Mouse (Mus musculus) liver, postnatal 0 days (tissue): ENCODE data around the gene Lrrc75a. TPM values are rescaled to one million over a fixed set of nuclear protein-coding genes. Genes with fewer than 3 reads are reported as not detected.

Experiments used
- ATAC-seq: fragments of 200-750 bp; cut with Nextera tagmentation; 2 replicates; pipeline ENCODE4 v1.8.0; 2017; ENCODE audit warnings: mild to moderate bottlenecking, moderate library complexity
- DNase-seq: peaks from one replicate; pipeline ENCODE4 v3.0.0-alpha.2; 2016
- H3K27ac ChIP-seq: fragments of 300-500 bp; sonication (generic); 2 replicates; pipeline ENCODE4 v1.5.1; 2014; ENCODE audit warnings: antibody characterized with exemption, moderate library complexity, mild to moderate bottlenecking, low read depth
- H3K27me3 ChIP-seq: fragments of 300-500 bp; sonication (generic); 2 replicates; pipeline ENCODE4 v1.6.1; 2014; ENCODE audit warnings: low read length, control low read depth, mixed read lengths; ENCODE audit not compliant: insufficient read depth
- H3K36me3 ChIP-seq: fragments of 300-500 bp; sonication (generic); replicated peaks from 2 replicates; pipeline ENCODE4 v1.6.1; 2014; ENCODE audit warnings: mild to moderate bottlenecking, control low read depth, low read length, moderate library complexity, mixed read lengths; ENCODE audit not compliant: insufficient read depth
- H3K4me1 ChIP-seq: fragments of 300-500 bp; sonication (generic); 2 replicates; pipeline ENCODE4 v1.6.1; 2014; ENCODE audit warnings: antibody characterized with exemption, mild to moderate bottlenecking, control low read depth; ENCODE audit not compliant: insufficient read depth
- H3K4me2 ChIP-seq: fragments of 300-500 bp; sonication (generic); 2 replicates; pipeline ENCODE4 v1.6.1; 2014; ENCODE audit warnings: low read depth, mild to moderate bottlenecking, low read length, moderate library complexity, mixed read lengths
- H3K4me3 ChIP-seq: fragments of 300-500 bp; sonication (generic); 2 replicates; pipeline ENCODE4 v1.5.1; 2014; ENCODE audit warnings: low read depth, low read length
- H3K9ac ChIP-seq: fragments of 300-500 bp; sonication (generic); replicated peaks from 2 replicates; pipeline ENCODE4 v1.6.1; 2014; ENCODE audit warnings: mild to moderate bottlenecking, moderate library complexity
- H3K9me3 ChIP-seq: fragments of 300-500 bp; sonication (generic); 2 replicates; pipeline ENCODE4 v1.6.1; 2016; ENCODE audit warnings: mild to moderate bottlenecking, control low read depth, low read length, mixed read lengths
- CTCF ChIP-seq: sonication (generic); IDR thresholded peaks from 2 replicates; pipeline ENCODE4 v1.5.1; 2016; ENCODE audit warnings: antibody characterized with exemption, low read depth
- EP300 ChIP-seq: IDR thresholded peaks from 2 replicates; pipeline ENCODE4 v1.6.1; 2016; ENCODE audit warnings: antibody characterized with exemption, low read depth, mild to moderate bottlenecking
- WGBS: fragments of 180-500 bp; shearing (Covaris S2); extraction: QIAGEN DNeasy Blood & Tissue Kit; methylation state at CpG from one replicate; pipeline ENCODE4 v1.1.7; 2014; ENCODE audit not compliant: insufficient replicate concordance; 5-methylcytosine and 5-hydroxymethylcytosine counted together
- polyA plus RNA-seq: library from polyadenylated mRNA; unstranded; fragments of >200 nt; fragmentation: Nextera tagmentation; extraction: Ambion mirVana; gene quantifications from 2 replicates; pipeline ENCODE4 v1.2.1, GENCODE M21; 2015

Lrrc75a gene
- 1.1 and 1.3 TPM in 2 replicates for polyA plus RNA-seq

DNA sequence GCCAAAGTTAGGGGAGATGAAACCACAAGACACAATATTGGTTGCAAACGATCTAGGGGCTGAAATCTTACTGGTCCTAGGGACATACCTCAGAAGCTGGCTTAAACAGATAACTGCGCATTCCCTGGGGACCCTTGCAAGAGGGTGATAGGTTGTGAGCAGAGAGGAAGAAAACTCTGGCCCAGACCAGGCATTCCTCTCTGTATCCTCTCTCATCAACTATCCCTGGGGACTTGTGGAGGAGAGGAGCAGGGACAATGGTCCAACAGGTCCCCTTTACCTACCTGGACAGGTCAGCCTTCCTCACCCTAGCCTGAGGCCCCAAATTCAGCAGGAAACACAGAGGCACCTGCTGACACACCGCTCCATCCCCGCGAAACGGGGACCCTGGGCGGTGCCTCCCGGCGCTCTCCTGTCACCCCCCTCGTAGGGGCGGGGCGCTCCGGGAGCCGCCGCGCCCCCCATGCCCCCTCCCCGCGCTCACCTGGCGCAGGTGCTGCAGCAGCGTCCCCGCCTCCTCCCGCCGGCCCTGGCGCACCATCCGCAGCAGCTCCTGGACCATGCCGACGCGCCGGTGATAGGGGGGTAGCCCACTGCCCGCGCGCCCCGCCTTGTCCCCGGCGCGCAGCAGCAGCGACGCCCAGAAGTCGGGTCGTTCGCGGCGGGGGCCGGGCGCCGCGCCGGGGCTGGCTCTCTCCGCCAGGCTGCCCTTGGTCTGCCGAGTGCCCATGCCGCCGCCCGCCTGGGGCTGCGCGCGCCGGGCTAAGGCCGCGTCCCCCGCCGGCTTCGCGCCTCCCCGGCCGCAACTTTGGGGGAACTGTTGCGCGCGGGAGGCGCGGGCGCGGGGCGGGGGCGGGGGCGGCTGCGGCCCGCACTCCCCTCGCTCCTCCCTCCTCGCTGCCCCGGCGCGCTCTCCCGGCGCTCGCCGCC is at the start of gene Lrrc75a:
TSS of gene Lrrc75a (minus strand) at position 863 of the 930 bp plus-strand sequence.
- no peaks in the 10 kb centered on the region for H3K27me3 ChIP-seq
- peak within 1 kb of the TSS; percentile 69 for H3K4me3 ChIP-seq
- peaks cover 42% of the 10 kb centered on the region for H3K4me1 ChIP-seq
- TF ChIP-seq CTCF (no peak), EP300 (no peak)
- no peak for DNase-seq
- peak; percentile 53 for ATAC-seq
- WGBS: 3% methylated on average over 52 of the region's 86 CpGs
- H3K9me3 ChIP-seq: no peaks in the 10 kb centered on the region
- peak within 1 kb of the TSS; percentile 68 for H3K27ac ChIP-seq
- peak within 1 kb of the TSS; percentile 66 for H3K9ac ChIP-seq
- peak within 1 kb of the TSS; percentile 94 for H3K4me2 ChIP-seq
- H3K36me3 ChIP-seq: peaks cover 3% of the 10 kb centered on the region; the same call in 1 of the 2 replicates

GRCm38 (mm10) chr11:62695126-62695525 is 46.8 kb upstream of the Lrrc75a start:
- H3K4me3 ChIP-seq: no peak overlapping the region
- H3K9ac ChIP-seq: no peak overlapping the region
- no peak overlapping the region for H3K27ac ChIP-seq
- no peaks in the 10 kb centered on the region for H3K36me3 ChIP-seq
- H3K4me2 ChIP-seq: no peak overlapping the region
- ATAC-seq (no peak), DNase-seq (no peak)
- 0 out of 2 replicates have a peak, but pooled peaks have one; percentile 2 for TF ChIP-seq CTCF
- no peak for TF ChIP-seq EP300
- 92% methylated on average over 8 of the region's 8 CpGs for WGBS
- H3K27me3 ChIP-seq: no peaks in the 10 kb centered on the region
- no peaks in the 10 kb centered on the region for H3K4me1 ChIP-seq
- no peaks in the 10 kb centered on the region for H3K9me3 ChIP-seq

DNA sequence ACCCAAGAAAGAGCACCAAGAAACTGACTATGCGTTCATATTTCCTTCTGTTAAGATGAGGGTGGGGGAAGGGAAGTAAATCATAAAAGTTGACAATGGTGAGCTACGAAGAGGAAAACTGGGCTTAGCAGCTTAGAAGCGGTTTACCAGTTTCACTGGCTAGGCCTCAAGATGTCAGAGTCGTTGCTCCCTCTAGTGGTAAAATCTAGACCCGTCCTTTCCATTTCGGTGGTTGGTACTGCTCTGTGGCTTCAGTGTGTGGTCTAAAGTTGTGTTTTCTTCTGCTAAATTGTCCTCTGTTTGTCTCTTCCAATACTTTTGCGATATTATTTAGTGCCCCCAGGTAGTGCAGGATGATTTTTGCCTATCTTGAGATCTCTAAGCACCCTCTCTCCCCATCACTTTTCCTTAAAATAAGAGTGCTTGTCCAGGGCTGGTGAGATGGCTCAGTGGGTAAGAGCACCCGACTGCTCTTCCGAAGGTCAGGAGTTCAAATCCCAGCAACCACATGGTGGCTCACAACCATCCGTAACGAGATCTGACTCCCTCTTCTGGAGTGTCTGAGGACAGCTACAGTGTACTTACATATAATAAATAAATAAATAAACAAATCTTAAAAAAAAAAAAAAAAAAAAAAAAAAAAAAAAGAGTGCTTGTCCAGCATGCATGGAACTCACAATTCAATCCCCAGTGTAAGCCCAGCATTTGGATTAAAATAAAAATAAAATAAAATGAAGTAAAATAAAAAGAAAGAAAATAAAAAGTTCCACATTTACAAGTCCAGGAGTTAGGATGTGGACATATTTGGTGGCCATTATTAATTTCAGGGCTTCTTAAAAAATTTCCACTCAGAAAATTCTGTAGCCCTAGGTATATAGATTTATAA is 45.2 kb upstream of the Lrrc75a start:
- DNase-seq: peak; percentile 43
- no peak overlapping the region for H3K27ac ChIP-seq
- no peak overlapping the region for H3K9ac ChIP-seq
- 24% methylated on average over 9 of the region's 11 CpGs for WGBS
- peak; percentile 64; the same call in 1 of the 2 replicates for ATAC-seq
- H3K9me3 ChIP-seq: no peaks in the 10 kb centered on the region
- TF ChIP-seq CTCF (peak; percentile 76), EP300 (no peak)
- H3K36me3 ChIP-seq: no peaks in the 10 kb centered on the region
- H3K4me1 ChIP-seq: no peaks in the 10 kb centered on the region
- H3K4me3 ChIP-seq: no peak overlapping the region
- no peak overlapping the region for H3K4me2 ChIP-seq
- H3K27me3 ChIP-seq: no peaks in the 10 kb centered on the region

DNA sequence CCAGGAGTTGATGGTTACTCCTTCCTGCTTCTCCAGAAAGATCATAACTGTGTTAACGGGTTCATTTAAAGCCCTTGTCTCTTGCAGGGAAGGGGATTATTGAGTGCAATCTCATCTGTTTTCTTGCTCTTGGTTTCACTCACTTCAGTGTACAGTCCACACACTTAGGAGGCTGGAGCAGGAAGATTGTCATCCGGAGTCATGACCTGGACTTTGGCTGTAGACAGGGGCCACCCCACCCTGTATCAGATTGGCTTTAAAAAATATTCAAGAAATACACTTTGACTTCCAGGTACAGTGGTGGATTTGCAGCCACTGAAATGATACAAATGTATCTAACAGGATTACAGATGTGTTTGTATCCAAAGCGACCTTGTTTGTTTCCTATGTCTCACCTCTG is 43.3 kb upstream of the Lrrc75a start:
- H3K9me3 ChIP-seq: no peaks in the 10 kb centered on the region
- no peaks in the 10 kb centered on the region for H3K4me1 ChIP-seq
- H3K36me3 ChIP-seq: no peaks in the 10 kb centered on the region
- 73% methylated on average over 3 of the region's 3 CpGs for WGBS
- TF ChIP-seq EP300 (no peak), CTCF (no peak)
- no peaks in the 10 kb centered on the region for H3K27me3 ChIP-seq
- H3K4me3 ChIP-seq: no peak overlapping the region
- H3K4me2 ChIP-seq: no peak overlapping the region
- ATAC-seq: no peak
- H3K9ac ChIP-seq: no peak overlapping the region
- DNase-seq: no peak
- no peak overlapping the region for H3K27ac ChIP-seq

GRCm38 (mm10) chr11:62679954-62680353 is 31.6 kb upstream of the Lrrc75a start:
- ATAC-seq: no peak
- no peaks in the 10 kb centered on the region for H3K27me3 ChIP-seq
- 0 out of 2 replicates have a peak, but pooled peaks cover 3% of the 10 kb centered on the region for H3K4me1 ChIP-seq
- no peak overlapping the region for H3K4me2 ChIP-seq
- H3K9me3 ChIP-seq: no peaks in the 10 kb centered on the region
- no peak overlapping the region for H3K27ac ChIP-seq
- 74% methylated on average over 4 of the region's 4 CpGs for WGBS
- TF ChIP-seq CTCF (no peak), EP300 (no peak)
- no peak overlapping the region for H3K9ac ChIP-seq
- H3K4me3 ChIP-seq: no peak overlapping the region
- no peaks in the 10 kb centered on the region for H3K36me3 ChIP-seq
- DNase-seq: no peak
